Comparison of ENCODE assay signal across 7 mouse cellular contexts in genomic region chr1:55239237-55239636, GRCm38 (mm10). TPM values are rescaled to one million over a fixed set of nuclear protein-coding genes. Genes with fewer than 3 reads are reported as not detected.
DNase-seq lines count a peak whose midpoint lies in the region; ATAC-seq lines count a peak whose summit lies in the region.

No protein-coding gene starts in this region.

- WGBS in heart, embryonic 15.5 days = 0% methylated on average over 1 of the region's 1 CpGs
- 0% methylated on average over 1 of the region's 1 CpGs for WGBS in large intestine, adult 2 months
- 5% methylated on average over 1 of the region's 1 CpGs for WGBS in midbrain, embryonic 11.5 days

- peak overlapping the region; percentile 76; the same call in 1 of the 2 replicates for H3K9ac ChIP-seq in heart, embryonic 15.5 days
- H3K9ac ChIP-seq in midbrain, embryonic 11.5 days (ENCODE audit: low read length) = no peak overlapping the region

- peak overlapping the region; percentile 83 for H3K4me2 ChIP-seq in heart, embryonic 15.5 days
- peak overlapping the region; percentile 81 for H3K4me2 ChIP-seq in midbrain, embryonic 11.5 days

- H3K36me3 ChIP-seq in heart, embryonic 15.5 days = no peaks in the 10 kb centered on the region
- H3K36me3 ChIP-seq in midbrain, embryonic 11.5 days (ENCODE audit: control insufficient read depth, insufficient read depth, low read length) = no peaks in the 10 kb centered on the region; the same call in 1 of the 2 replicates

- peaks cover 26% of the 10 kb centered on the region for H3K4me1 ChIP-seq in heart, embryonic 15.5 days (replicated peaks)
- peaks cover 13% of the 10 kb centered on the region for H3K4me1 ChIP-seq in midbrain, embryonic 11.5 days (ENCODE audit: control insufficient read depth, insufficient read depth, low read length)

- H3K4me3 ChIP-seq in heart, embryonic 15.5 days = peak overlapping the region; percentile 82
- H3K4me3 ChIP-seq in midbrain, embryonic 11.5 days (ENCODE audit: low read depth, low read length) = no peak overlapping the region

- H3K9me3 ChIP-seq in heart, embryonic 15.5 days (replicated peaks) = no peaks in the 10 kb centered on the region
- no peaks in the 10 kb centered on the region for H3K9me3 ChIP-seq in midbrain, embryonic 11.5 days (ENCODE audit: control insufficient read depth, low read length)

- H3K27ac ChIP-seq in heart, embryonic 15.5 days = no peak overlapping the region
- H3K27ac ChIP-seq in midbrain, embryonic 11.5 days (ENCODE audit: low read depth, low read length) = no peak overlapping the region

- no peaks in the 10 kb centered on the region for H3K27me3 ChIP-seq in heart, embryonic 15.5 days
- H3K27me3 ChIP-seq in midbrain, embryonic 11.5 days (ENCODE audit: control insufficient read depth, insufficient read depth, low read length) = no peaks in the 10 kb centered on the region

- peak; percentile 33 for DNase-seq in 3134 (ENCODE audit: extremely low read depth, insufficient read length, low spot score)
- peak; percentile 79 for DNase-seq in A20 (ENCODE audit: low read depth, low spot score)
- DNase-seq in cerebellum, postnatal 36 days = peak; percentile 23 to 31
- peak; percentile 76 for DNase-seq in large intestine, adult 2 months (ENCODE audit: low read depth, low spot score)
- DNase-seq in midbrain, embryonic 11.5 days (ENCODE audit: low spot score, missing footprints) = peak; percentile 94
- DNase-seq in thymus, postnatal 25 days = peak; percentile 44

- ATAC-seq in heart, embryonic 15.5 days (replicated peaks; ENCODE audit: insufficient number of reproducible peaks, insufficient read depth, low FRiP score, low read depth) = no peak
- no peak for ATAC-seq in midbrain, embryonic 11.5 days (ENCODE audit: low FRiP score)

RNA-seq across cellular contexts. Expression of gene Mars2, which starts 2.3 kb away (rescaled TPM):
- polyA plus RNA-seq in heart, embryonic 15.5 days (2015; fragmentation: Nextera tagmentation; extraction: Ambion mirVana) = 3.3 and 3.5 TPM in 2 replicates
- 1.4 and 2.1 TPM in 2 replicates for polyA plus RNA-seq in large intestine, adult 2 months (2012; rRNA removed)
- 2.8 and 2.9 TPM in 2 replicates for polyA plus RNA-seq in midbrain, embryonic 11.5 days (2014; fragmentation: Nextera tagmentation; extraction: Ambion mirVana)

RNA-seq across cellular contexts. Expression of gene Rftn2, which starts 12.7 kb away (rescaled TPM):
- 9.4 and 10.3 TPM in 2 replicates for polyA plus RNA-seq in heart, embryonic 15.5 days (2015; fragmentation: Nextera tagmentation; extraction: Ambion mirVana)
- 1.5 TPM in 2 replicates for polyA plus RNA-seq in large intestine, adult 2 months (2012; rRNA removed)
- 6.4 and 7.3 TPM in 2 replicates for polyA plus RNA-seq in midbrain, embryonic 11.5 days (2014; fragmentation: Nextera tagmentation; extraction: Ambion mirVana)

Comparison
In these comparisons a context has a peak if more than half of its experiments do, and no peak if none do; other contexts are left out.
1. DNase-seq: peak in every context shown above with its lines; median percentile 94 in midbrain, embryonic 11.5 days; 79 in A20; 76 in large intestine, adult 2 months; 44 in thymus, postnatal 25 days; 33 in 3134; 27 in cerebellum, postnatal 36 days.